Mouse (Mus musculus) embryonic facial prominence, embryonic 10.5 days (tissue): ENCODE results near the gene Brap. TPM values are rescaled to one million over a fixed set of nuclear protein-coding genes. Genes with fewer than 3 reads are reported as not detected.

Experiments
- polyA plus RNA-seq: library from polyadenylated mRNA; unstranded; fragments of >200 nt; fragmentation: Nextera tagmentation; extraction: Ambion mirVana; gene quantifications from 2 replicates; pipeline ENCODE4 v1.2.1, GENCODE M21; 2016

Brap gene
- polyA plus RNA-seq, 1 experiment from 2014 or later: 44.5 TPM

Other genes starting within 250 kb of the Brap start
- 0.91 and 1.0 TPM in 2 replicates for gene Tmem116, start 208.7 kb upstream of the Brap start, polyA plus RNA-seq
- 114 and 122 TPM in 2 replicates for gene Erp29, start 208.1 kb upstream of the Brap start, polyA plus RNA-seq
- not detected in 2 replicates for gene Adam1b, start 157.1 kb upstream of the Brap start, polyA plus RNA-seq
- 1.2 and 1.6 TPM in 2 replicates for gene Adam1a, start 115.1 kb upstream of the Brap start, polyA plus RNA-seq
- gene Gm42878, start 115.1 kb upstream of the Brap start, polyA plus RNA-seq: not detected in 2 replicates
- gene Mapkapk5, start 114.7 kb upstream of the Brap start, polyA plus RNA-seq: 51.9 TPM in 2 replicates
- gene Aldh2, start 66.7 kb upstream of the Brap start, polyA plus RNA-seq: 145 and 157 TPM in 2 replicates
- gene Acad12, start 41.6 kb upstream of the Brap start, polyA plus RNA-seq: 1.7 and 2.6 TPM in 2 replicates
- gene Acad10, start within 50 bp of the Brap start, polyA plus RNA-seq: 2.6 and 3.2 TPM in 2 replicates
- gene Atxn2, start 50.8 kb downstream of the Brap start, polyA plus RNA-seq: 44.5 and 44.9 TPM in 2 replicates
- gene Sh2b3, start 177.1 kb downstream of the Brap start, polyA plus RNA-seq: 7.9 TPM in 2 replicates
- gene Pheta1, start 188.4 kb downstream of the Brap start, polyA plus RNA-seq: 56.5 and 60.0 TPM in 2 replicates